Mouse (Mus musculus) liver, adult 10 weeks (tissue): ENCODE data around the gene Fam206a. TPM values are rescaled to one million over a fixed set of nuclear protein-coding genes. Genes with fewer than 3 reads are reported as not detected.

Experiments
- polyA plus RNA-seq: library from polyadenylated mRNA; stranded (reverse); fragments of 350-450 nt; fragmentation: Illumina TruSeq; extraction: RNeasy Lipid Tissue Mini Kit (QIAGEN cat#74804); gene quantifications from one replicate; pipeline ENCODE4 v1.2.3, GENCODE M21; 2014; ENCODE audit warnings: low read depth, low replicate concordance

Fam206a gene
- 3.3 TPM for polyA plus RNA-seq

GRCm38 (mm10) chr4:56801907-56802668 is at the start of gene Fam206a, which contains the start of gene Elp1:
Gene Fam206a, plus strand, starts transcription at chr4:56802345.
Gene Elp1, minus strand, starts transcription at chr4:56802331.

Other genes with a start within 250 kb of the Fam206a start
- not detected for gene Gm26657, start 62.3 kb upstream of the Fam206a start, polyA plus RNA-seq
- not detected for gene Actl7b, start 60.9 kb upstream of the Fam206a start, polyA plus RNA-seq
- gene Actl7a, start 58.9 kb upstream of the Fam206a start, polyA plus RNA-seq = not detected
- 14.1 TPM for gene Elp1, start within 50 bp of the Fam206a start, polyA plus RNA-seq
- gene Ctnnal1, start 62.8 kb downstream of the Fam206a start, polyA plus RNA-seq = 4.6 TPM
- gene Tmem245, start 145.1 kb downstream of the Fam206a start, polyA plus RNA-seq = 13.0 TPM
- not detected for gene Frrs1l, start 188.0 kb downstream of the Fam206a start, polyA plus RNA-seq